Mouse (Mus musculus) neural tube, embryonic 12.5 days (tissue): ENCODE measurements around the gene Cxcl14. TPM values are rescaled to one million over a fixed set of nuclear protein-coding genes. Genes with fewer than 3 reads are reported as not detected.

Experiments used
- ATAC-seq: fragments of 200-750 bp; cut with Nextera tagmentation; 2 replicates; pipeline ENCODE4 v1.8.0; 2017; ENCODE audit warnings: low read depth, mild to moderate bottlenecking, moderate TSS enrichment, moderate library complexity; ENCODE audit not compliant: low FRiP score
- H3K27ac ChIP-seq: fragments of 300-500 bp; sonication (generic); 2 replicates; pipeline ENCODE4 v1.5.1; 2016
- H3K27me3 ChIP-seq: fragments of 300-500 bp; sonication (generic); replicated peaks from 2 replicates; pipeline ENCODE4 v1.6.1; 2016; ENCODE audit warnings: mild to moderate bottlenecking
- H3K36me3 ChIP-seq: fragments of 300-500 bp; sonication (generic); 2 replicates; pipeline ENCODE4 v1.6.1; 2016; ENCODE audit warnings: mild to moderate bottlenecking
- H3K4me1 ChIP-seq: fragments of 300-500 bp; sonication (generic); 2 replicates; pipeline ENCODE4 v1.6.1; 2016
- H3K4me2 ChIP-seq: fragments of 300-500 bp; sonication (generic); replicated peaks from 2 replicates; pipeline ENCODE4 v1.6.1; 2016; ENCODE audit warnings: mild to moderate bottlenecking
- H3K4me3 ChIP-seq: fragments of 300-500 bp; sonication (generic); 2 replicates; pipeline ENCODE4 v1.5.1; 2016
- H3K9ac ChIP-seq: fragments of 300-500 bp; sonication (generic); 2 replicates; pipeline ENCODE4 v1.6.1; 2016; ENCODE audit warnings: mild to moderate bottlenecking
- H3K9me3 ChIP-seq: fragments of 300-500 bp; sonication (generic); 2 replicates; pipeline ENCODE4 v1.6.1; 2016; ENCODE audit warnings: mild to moderate bottlenecking
- WGBS: fragments of 180-500 bp; shearing (Covaris S2); methylation state at CpG from one replicate; pipeline ENCODE4 v1.1.7; 2016; 5-methylcytosine and 5-hydroxymethylcytosine counted together
- polyA plus RNA-seq: library from polyadenylated mRNA; unstranded; fragments of >200 nt; fragmentation: Nextera tagmentation; extraction: Ambion mirVana; gene quantifications from 2 replicates; pipeline ENCODE4 v1.2.1, GENCODE M21; 2016

The Cxcl14 gene
- polyA plus RNA-seq, 1 experiment from 2014 or later: 42.3 TPM

DNA sequence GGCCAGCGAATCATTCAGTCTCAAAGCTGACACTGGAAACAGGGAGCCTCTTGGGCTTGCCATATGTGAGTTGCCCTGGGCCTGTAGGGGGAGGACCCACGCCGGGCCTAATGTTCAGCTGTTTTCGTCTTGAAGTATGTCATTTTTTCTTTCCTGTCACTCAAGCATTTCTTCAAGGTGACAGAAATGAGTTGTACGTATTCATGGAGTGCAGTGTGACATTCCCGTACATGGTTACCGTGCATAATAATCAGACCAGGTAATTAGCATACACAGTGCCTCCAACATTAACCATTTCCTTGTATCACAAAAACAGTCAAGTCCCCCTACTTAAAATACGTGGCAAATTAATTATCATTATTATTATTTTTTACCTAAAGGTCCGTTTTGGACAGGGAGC, 9.3 kb downstream of the Cxcl14 start:
- no peaks in the 10 kb centered on the region for H3K4me1 ChIP-seq
- no peak overlapping the region for H3K4me3 ChIP-seq
- H3K27me3 ChIP-seq: peaks cover 11% of the 10 kb centered on the region
- H3K9me3 ChIP-seq: no peaks in the 10 kb centered on the region
- no peak overlapping the region for H3K4me2 ChIP-seq
- no peak overlapping the region for H3K9ac ChIP-seq
- no peak for ATAC-seq
- H3K27ac ChIP-seq: no peak overlapping the region
- WGBS: 71% methylated on average over 9 of the region's 9 CpGs
- H3K36me3 ChIP-seq: no peaks in the 10 kb centered on the region

DNA sequence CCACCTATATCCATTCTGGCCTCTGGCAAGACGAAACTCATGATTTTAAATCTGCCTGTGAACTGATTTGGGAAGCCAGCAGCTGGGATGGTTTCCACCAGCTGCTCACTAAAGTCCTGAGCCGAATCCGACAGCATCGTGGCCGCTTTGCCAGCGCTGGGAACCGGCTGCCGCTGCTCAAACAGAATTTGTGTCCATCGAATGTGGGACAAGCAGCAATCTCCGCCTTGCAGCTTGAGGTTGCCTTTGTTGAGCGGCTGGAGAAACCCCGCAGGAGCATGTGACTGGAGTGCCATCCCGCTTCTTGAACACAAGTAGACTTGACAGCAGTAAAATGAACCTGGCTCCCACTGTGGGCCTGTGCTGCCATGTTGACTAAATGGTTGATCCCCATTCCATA, 13.0 kb downstream of the Cxcl14 start:
- H3K9me3 ChIP-seq: no peaks in the 10 kb centered on the region
- no peaks in the 10 kb centered on the region for H3K36me3 ChIP-seq
- 89% methylated on average over 13 of the region's 13 CpGs for WGBS
- H3K4me1 ChIP-seq: no peaks in the 10 kb centered on the region
- H3K27me3 ChIP-seq: 0 out of 2 replicates have a peak, but pooled peaks cover 6% of the 10 kb centered on the region
- no peak overlapping the region for H3K27ac ChIP-seq
- no peak overlapping the region for H3K4me2 ChIP-seq
- no peak overlapping the region for H3K4me3 ChIP-seq
- no peak overlapping the region for H3K9ac ChIP-seq
- no peak for ATAC-seq

DNA sequence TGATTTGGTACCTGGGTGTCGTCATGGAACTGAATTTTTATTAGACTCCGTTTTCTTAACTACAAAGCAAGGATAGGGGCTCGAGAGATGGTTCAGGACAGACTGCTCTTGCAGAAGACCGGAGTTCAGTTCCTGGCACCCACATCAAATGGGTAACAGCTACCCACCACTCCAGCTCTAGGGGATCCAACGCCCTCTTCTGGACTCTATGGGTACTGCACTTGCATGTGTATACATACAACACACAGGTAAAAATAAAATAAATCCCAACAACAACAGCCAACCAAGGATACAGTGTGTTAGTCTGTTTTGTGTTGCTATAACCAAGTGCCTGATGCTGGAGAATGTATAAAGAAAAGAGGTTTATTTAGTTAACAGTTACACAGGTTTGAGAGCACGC, 16.0 kb downstream of the Cxcl14 start:
- no peak overlapping the region for H3K27ac ChIP-seq
- H3K27me3 ChIP-seq: 0 out of 2 replicates have a peak, but pooled peaks cover 3% of the 10 kb centered on the region
- WGBS: 78% methylated on average over 6 of the region's 6 CpGs
- no peaks in the 10 kb centered on the region for H3K9me3 ChIP-seq
- H3K4me1 ChIP-seq: no peaks in the 10 kb centered on the region
- no peak overlapping the region for H3K9ac ChIP-seq
- H3K36me3 ChIP-seq: no peaks in the 10 kb centered on the region
- H3K4me3 ChIP-seq: no peak overlapping the region
- ATAC-seq: no peak
- no peak overlapping the region for H3K4me2 ChIP-seq

DNA sequence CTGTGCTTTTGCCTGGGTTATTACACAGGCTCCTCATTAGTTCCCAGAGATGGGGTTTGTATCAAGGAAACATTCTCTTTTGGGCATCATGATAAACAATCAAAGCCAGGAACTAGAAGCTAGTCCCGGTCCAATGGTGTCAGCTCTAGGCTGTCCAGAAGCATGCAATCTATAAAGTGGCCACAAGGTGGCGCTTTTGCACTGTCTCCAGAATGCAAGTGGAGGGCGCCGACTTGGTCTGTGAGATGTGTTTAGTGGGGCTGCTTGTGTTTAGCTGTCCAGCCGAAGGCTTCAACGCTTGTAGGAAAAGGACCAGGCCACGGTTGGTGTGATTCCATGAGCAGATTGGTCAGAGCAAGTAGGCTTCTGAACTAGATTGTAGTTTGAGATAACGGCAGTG, 16.9 kb downstream of the Cxcl14 start:
- ATAC-seq: 0 out of 2 replicates have a peak, but pooled peaks have one; percentile 50
- H3K4me3 ChIP-seq: no peak overlapping the region
- H3K27me3 ChIP-seq: 0 out of 2 replicates have a peak, but pooled peaks cover 3% of the 10 kb centered on the region
- no peak overlapping the region for H3K9ac ChIP-seq
- H3K4me2 ChIP-seq: no peak overlapping the region
- WGBS: 24% methylated on average over 8 of the region's 8 CpGs
- H3K36me3 ChIP-seq: no peaks in the 10 kb centered on the region
- H3K9me3 ChIP-seq: no peaks in the 10 kb centered on the region
- H3K27ac ChIP-seq: no peak overlapping the region
- H3K4me1 ChIP-seq: no peaks in the 10 kb centered on the region

DNA sequence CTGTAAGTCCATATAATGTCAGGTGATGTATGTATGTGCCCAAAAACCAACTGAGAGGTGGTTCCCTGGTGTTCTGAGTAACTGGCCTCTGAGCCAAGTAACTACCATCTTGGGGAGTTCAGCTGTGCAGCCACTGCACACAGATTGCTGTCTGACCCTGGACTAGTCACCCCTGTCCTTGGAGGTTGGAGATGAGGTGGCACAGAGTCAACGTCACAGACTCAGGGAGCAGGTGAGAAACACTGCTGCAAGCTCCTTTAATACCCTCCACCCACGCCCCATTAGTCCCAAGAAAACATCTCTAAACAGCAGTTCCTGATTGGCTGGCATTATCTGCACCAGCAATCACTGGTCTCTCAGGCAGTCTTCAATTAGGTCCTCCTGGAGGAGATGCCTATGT, 21.2 kb downstream of the Cxcl14 start:
- ATAC-seq: no peak
- no peak overlapping the region for H3K9ac ChIP-seq
- peaks cover 7% of the 10 kb centered on the region; the same call in 1 of the 2 replicates for H3K9me3 ChIP-seq
- H3K27me3 ChIP-seq: 0 out of 2 replicates have a peak, but pooled peaks cover 3% of the 10 kb centered on the region
- H3K36me3 ChIP-seq: no peaks in the 10 kb centered on the region
- 55% methylated on average over 2 of the region's 2 CpGs for WGBS
- H3K4me2 ChIP-seq: no peak overlapping the region
- H3K4me1 ChIP-seq: no peaks in the 10 kb centered on the region
- no peak overlapping the region for H3K27ac ChIP-seq
- no peak overlapping the region for H3K4me3 ChIP-seq

DNA sequence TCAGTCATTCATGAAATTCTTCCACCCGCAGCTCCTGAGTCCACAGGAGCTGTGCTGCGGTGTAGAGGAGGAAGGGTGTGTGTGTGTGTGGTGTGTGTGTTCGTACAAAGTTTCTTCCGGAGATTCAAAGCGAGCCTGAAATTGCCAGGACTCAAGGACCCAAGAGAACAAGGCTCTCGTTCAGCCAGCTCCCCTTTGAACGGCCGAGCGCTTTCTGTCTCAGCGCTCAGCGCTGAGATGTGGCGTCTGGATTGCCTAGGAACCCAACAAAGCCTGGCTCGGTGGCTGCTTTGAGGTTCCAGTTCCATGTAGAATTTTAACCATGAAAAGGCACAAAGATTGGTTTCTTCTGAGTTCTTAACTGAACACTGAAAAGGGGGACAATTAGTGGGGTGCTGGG, 26.2 kb downstream of the Cxcl14 start:
- Histone ChIP-seq H3K4me1 (no peaks in the 10 kb centered on the region), H3K27ac (no peak overlapping the region), H3K4me2 (no peak overlapping the region), H3K4me3 (no peak overlapping the region), H3K9ac (no peak overlapping the region), H3K27me3 (peaks cover 15% of the 10 kb centered on the region), H3K9me3 (peaks cover 7% of the 10 kb centered on the region; the same call in 1 of the 2 replicates), H3K36me3 (no peaks in the 10 kb centered on the region)
- ATAC-seq: no peak
- 64% methylated on average over 13 of the region's 13 CpGs for WGBS

DNA sequence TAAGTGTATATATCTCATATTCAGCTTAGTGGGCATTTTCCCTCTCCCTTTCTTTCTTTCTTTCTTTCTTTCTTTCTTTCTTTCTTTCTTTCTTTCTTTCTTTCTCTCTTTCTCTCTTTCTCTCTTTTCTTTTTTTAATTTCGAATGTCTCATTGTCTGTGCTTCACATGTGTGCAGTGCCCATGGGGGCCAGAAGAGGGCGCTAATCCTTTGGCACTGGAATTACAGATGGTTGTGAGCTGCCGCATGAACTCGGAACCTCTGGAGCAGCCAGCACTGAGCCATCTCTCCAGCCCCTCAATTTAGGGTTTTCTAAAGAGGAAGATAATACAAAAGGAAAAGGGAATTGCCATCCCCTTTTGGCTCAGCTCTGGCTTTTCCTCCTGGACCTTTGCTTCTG, 29.0 kb downstream of the Cxcl14 start:
- 77% methylated on average over 4 of the region's 4 CpGs for WGBS
- Histone ChIP-seq H3K4me2 (no peak overlapping the region), H3K36me3 (no peaks in the 10 kb centered on the region), H3K4me1 (no peaks in the 10 kb centered on the region), H3K4me3 (no peak overlapping the region), H3K9ac (no peak overlapping the region), H3K9me3 (peaks cover 7% of the 10 kb centered on the region; the same call in 1 of the 2 replicates), H3K27me3 (peaks cover 41% of the 10 kb centered on the region), H3K27ac (no peak overlapping the region)
- ATAC-seq: no peak

DNA sequence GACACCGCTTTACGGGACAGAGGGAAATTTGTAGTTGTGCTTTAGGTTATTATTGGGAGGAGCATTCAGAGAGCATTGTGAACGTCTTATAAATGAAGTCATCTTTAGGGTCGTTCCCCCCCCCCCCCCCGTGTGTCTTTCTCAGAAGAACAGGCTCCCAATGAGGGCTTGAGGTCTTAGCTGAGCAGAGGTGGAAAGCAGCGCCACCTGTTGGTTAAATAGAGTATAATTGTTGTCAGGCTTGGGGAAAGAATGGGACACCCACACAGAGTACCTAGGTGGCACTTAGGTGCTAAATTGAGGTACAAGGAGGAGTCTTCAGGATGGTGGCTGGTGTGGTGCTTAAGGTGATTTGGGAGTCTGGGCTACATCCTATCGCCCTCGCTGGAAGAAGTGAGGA, 29.9 kb downstream of the Cxcl14 start:
- H3K4me2 ChIP-seq: no peak overlapping the region
- WGBS: 37% methylated on average over 8 of the region's 8 CpGs
- no peak overlapping the region for H3K27ac ChIP-seq
- H3K36me3 ChIP-seq: no peaks in the 10 kb centered on the region
- no peak overlapping the region for H3K4me3 ChIP-seq
- H3K9ac ChIP-seq: no peak overlapping the region
- H3K4me1 ChIP-seq: no peaks in the 10 kb centered on the region
- peaks cover 5% of the 10 kb centered on the region; the same call in 1 of the 2 replicates for H3K9me3 ChIP-seq
- peak; percentile 61; the same call in 1 of the 2 replicates for ATAC-seq
- peaks cover 50% of the 10 kb centered on the region for H3K27me3 ChIP-seq

DNA sequence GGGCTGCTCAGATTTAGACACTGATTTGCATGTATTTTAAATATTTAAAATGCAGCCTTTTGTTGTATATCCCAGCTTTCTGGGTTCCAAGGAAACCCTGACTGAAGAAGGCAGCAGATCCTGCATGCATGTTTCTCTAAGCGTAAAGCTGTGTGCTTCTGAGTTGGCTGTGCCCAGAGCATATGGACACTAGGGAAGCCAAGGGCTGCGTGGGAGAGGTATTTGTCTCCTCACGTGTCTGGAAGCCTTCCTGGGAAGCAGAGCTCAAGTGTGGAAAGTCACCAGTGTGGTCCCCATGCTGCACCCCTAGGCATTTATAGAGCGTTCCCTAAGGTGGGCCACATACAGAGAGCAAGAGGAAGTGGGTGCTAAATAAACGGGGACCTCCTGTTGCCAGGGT, 30.7 kb downstream of the Cxcl14 start:
- ATAC-seq: no peak
- Histone ChIP-seq H3K9ac (no peak overlapping the region), H3K36me3 (no peaks in the 10 kb centered on the region), H3K4me2 (no peak overlapping the region), H3K27me3 (peaks cover 58% of the 10 kb centered on the region), H3K9me3 (no peaks in the 10 kb centered on the region), H3K4me3 (no peak overlapping the region), H3K4me1 (no peaks in the 10 kb centered on the region), H3K27ac (no peak overlapping the region)
- WGBS: 71% methylated on average over 5 of the region's 5 CpGs

DNA sequence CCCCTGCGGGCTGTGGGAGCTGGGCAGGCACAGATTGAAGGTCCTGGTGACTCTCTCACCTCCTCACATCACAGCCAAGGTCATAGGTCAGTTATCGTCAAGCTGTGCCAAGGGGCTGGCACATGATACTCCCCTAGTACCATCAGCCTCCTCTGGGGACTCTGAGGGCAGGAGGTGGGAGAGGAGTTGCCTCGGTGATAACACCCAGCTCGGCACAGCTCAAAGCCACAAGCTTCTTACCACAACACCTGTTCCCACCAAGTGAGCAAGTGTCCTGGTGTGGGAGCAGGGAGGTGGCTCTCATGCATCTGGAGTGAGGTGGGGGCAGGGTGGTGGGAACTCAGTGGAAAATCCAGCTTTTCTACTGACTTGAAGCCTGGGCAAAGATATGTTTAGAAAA, 34.1 kb downstream of the Cxcl14 start:
- Histone ChIP-seq H3K9me3 (no peaks in the 10 kb centered on the region), H3K27me3 (peaks cover 84% of the 10 kb centered on the region), H3K4me1 (peaks cover 15% of the 10 kb centered on the region), H3K4me3 (no peak overlapping the region), H3K27ac (no peak overlapping the region), H3K4me2 (no peak overlapping the region), H3K9ac (no peak overlapping the region), H3K36me3 (no peaks in the 10 kb centered on the region)
- ATAC-seq: no peak
- 59% methylated on average over 4 of the region's 4 CpGs for WGBS

DNA sequence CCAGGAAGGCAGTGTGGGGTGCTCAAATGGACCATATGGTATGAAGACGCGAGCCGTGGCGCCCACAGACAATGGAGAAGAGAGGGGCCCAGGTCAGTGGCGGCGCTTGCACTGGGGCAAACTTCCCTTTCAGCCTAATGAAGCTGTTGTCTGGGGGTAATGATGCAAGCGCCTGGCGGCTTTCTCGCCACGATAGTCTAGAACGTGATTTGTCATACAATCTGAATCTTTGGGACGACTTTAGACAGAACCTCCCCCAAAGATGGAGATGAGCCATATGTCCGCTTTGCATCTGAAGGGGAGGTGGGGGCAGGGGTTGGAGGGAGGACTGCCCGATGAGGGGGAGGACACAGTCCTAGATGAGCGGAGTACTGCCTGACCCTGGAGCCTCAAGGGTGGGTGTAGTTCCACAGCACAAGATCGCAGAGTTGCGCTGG, 36.0 kb downstream of the Cxcl14 start:
- peaks cover 28% of the 10 kb centered on the region for H3K4me1 ChIP-seq
- H3K9ac ChIP-seq: no peak overlapping the region
- H3K36me3 ChIP-seq: no peaks in the 10 kb centered on the region
- peak overlapping the region; percentile 34; the same call in 1 of the 2 replicates for H3K4me2 ChIP-seq
- H3K27ac ChIP-seq: no peak overlapping the region
- H3K27me3 ChIP-seq: peaks cover 90% of the 10 kb centered on the region
- 1% methylated on average over 17 of the region's 17 CpGs for WGBS
- no peak overlapping the region for H3K4me3 ChIP-seq
- ATAC-seq: peak; percentile 35; the same call in 1 of the 2 replicates
- H3K9me3 ChIP-seq: no peaks in the 10 kb centered on the region

DNA sequence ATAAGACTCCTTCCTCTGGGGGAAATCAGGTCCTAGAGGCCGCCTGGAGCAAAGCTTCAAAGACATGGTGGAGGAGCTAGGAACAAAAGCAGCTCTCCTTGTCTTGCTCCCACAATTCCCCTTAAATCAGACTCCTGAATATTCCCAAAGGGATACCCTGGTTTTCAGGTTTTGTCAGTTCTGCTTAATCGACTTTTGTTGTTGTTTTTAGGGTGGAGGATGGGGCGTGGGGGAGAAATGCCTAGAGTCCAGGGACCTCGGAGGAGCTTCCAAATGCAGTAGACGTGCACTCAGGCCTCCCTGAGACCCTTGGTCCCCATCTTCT, 36.5 kb downstream of the Cxcl14 start:
- Histone ChIP-seq H3K9me3 (no peaks in the 10 kb centered on the region), H3K4me1 (peaks cover 32% of the 10 kb centered on the region), H3K9ac (no peak overlapping the region), H3K27ac (no peak overlapping the region), H3K4me2 (peak overlapping the region; percentile 34; the same call in 1 of the 2 replicates), H3K4me3 (no peak overlapping the region), H3K36me3 (no peaks in the 10 kb centered on the region), H3K27me3 (peaks cover 90% of the 10 kb centered on the region)
- ATAC-seq: no peak
- WGBS: 1% methylated on average over 5 of the region's 5 CpGs
